Mouse (Mus musculus) regulatory T cell (primary cell): ENCODE results near the gene Micall2.
"Not testable (repeated sequence)": the region's sequence is repeated elsewhere in the genome, so short reads cannot be mapped to it uniquely, and the experiment has no call there.

ENCODE experiments used
- in situ Hi-C: fragments of 300-600 bp; cut with MboI, MseI; formaldehyde crosslinking; loops from one replicate; pipeline ENCODE4 v1.15.1; 2025; ENCODE audit warnings: high pct_unique_total_duplicates

Micall2 gene

DNA sequence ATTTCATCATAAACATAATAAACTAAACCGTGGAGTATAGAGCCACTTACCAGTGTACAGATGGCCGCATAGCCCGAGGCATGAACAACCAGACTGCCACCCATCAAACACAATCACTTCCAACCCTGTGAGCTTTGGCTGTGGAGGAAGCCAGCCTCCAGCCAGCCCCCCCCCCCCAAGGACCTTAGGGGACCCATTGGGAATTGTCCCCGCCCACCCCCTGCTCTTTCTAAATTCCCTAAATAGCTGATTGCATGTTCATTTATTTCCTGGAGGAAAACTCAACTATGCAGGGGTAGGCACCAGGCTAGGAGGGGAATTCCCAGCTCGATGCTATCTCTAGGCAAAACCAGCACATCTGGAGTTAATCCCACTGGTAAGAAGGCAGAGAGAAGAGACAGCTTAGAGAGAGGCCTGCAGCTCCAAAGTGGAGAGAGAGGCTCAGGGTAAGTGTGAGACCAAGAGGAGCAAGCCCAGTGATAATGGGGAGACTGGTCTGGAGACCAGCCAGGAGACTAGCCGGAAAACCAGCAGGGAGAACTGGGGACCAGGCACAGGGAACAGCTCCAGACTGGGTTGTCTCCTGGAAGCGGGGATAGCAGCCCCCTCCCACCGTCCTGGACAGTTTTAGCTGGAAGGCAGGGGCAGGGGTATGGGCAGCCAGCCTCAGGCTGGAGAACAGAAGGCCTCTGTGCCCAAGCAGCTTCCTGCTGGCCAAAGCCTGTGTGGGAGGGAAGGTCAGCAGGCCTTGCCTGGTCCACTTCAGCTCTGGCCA lies 5.2 kb downstream of the Micall2 start:
- in situ Hi-C loops = no loop called here

DNA sequence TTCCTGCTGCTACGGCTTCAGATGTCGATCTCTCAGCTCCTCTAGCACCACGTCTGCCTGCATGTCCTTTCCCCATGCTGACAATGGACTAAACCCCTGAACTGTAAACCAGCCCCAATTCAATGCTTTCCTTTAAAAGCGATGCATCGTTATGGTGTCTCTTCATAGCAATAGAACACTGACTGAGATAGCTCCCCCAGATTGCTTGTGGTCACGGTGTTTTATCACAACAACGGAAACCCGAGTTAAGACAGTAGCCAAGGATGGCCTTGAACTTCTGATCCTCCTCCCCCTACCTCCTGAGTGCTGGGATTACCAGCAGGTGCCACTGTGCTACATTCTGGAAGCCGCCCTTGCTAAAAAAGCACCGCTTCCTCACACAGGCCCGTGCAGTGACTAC lies 8.9 kb downstream of the Micall2 start:
- in situ Hi-C loops = no loop called here

GRCm38 (mm10) chr5:139726186-139726585 lies 9.9 kb downstream of the Micall2 start:
- in situ Hi-C loops = no loop called here

- in situ Hi-C loops = no loop called here
Observed at GRCm38 (mm10) chr5:139724336-139725116, 11.6 kb downstream of the Micall2 start.

DNA sequence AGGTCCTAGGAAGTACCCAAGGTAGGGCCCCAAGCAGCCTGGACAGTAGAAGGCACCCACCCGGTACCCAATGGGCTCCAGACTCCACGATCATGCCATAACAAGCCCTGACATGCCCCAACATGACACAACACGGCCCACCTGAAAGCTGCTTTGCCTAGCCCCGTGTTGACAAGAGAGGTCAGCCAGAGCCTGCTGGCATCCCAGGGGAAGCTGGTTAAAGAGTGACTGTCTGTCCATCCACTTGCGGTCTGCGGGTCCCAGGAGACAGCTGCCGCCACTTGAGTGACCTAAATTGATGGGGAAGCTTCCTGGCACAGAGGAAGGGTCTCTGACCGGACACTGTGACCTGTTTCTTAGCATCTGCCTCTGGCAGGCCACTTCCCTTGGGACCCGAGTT lies 13.0 kb downstream of the Micall2 start:
- in situ Hi-C loops = no loop called here

DNA sequence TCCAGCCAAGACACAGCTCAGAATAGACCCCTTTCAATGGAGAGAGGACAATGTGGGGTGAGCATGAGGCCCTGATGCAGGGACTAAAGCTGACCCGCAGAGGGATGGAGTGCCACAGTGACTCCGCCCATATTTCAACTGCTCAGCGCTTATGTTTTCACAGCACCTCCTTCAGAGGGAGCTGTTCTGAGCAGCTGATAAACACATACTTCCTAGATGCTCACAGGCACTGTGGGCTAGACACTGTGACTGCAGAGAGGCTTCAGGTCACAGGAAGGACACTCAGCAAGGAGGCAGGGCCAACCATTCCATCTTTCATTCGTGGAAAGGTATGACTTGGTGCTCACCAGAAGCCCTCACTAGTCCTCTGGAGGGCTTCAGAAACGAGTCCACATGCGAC lies 13.4 kb downstream of the Micall2 start:
- in situ Hi-C loops = no loop called here

DNA sequence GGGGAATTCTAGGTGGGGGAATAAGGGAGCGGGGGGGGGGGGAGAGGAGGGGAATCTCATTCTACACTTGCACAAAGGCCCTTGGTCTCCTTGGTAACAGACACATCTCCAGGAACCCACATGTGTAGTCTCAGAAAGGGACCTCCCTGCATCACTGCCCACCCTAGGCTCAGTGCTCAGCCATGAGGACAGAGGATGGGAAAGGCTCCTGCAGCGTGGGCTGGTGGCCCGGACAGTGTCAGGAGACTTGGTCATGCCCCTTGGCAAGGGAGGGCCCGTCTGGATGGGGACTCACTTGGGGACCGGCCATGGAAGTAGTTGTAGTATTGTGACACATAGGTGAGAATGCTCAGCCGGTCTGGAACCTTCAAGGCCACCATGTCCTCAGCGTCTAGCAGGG lies 17.2 kb downstream of the Micall2 start:
- in situ Hi-C loops = no loop called here

- in situ Hi-C loops = no loop called here
Observed at GRCm38 (mm10) chr5:139718540-139718939, 17.6 kb downstream of the Micall2 start.

- in situ Hi-C loops = no loop called here
Observed at GRCm38 (mm10) chr5:139717723-139718122, 18.4 kb downstream of the Micall2 start.

DNA sequence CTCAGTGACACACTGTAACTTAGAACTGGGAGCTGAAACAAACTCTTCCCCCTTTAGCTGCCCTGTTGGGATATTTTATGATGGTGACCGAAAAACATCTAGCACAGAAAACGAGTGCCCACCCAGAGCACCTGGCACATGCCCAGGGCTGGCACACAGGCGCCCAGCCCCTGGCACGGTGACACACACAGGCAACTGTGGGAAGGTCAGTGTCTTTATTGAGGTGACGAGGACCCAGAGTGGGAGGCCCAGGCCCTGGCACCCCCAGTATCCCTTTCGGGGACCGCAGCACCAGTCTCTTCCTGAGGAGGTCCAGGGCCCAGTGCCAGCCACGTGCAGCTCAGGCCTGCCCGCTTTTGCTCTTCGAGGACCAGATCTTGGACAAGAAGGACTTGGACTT lies 29.6 kb downstream of the Micall2 start:
- in situ Hi-C loops = no loop called here

- in situ Hi-C loops = no loop called here
Observed at GRCm38 (mm10) chr5:139702905-139703304, 33.2 kb downstream of the Micall2 start.

DNA sequence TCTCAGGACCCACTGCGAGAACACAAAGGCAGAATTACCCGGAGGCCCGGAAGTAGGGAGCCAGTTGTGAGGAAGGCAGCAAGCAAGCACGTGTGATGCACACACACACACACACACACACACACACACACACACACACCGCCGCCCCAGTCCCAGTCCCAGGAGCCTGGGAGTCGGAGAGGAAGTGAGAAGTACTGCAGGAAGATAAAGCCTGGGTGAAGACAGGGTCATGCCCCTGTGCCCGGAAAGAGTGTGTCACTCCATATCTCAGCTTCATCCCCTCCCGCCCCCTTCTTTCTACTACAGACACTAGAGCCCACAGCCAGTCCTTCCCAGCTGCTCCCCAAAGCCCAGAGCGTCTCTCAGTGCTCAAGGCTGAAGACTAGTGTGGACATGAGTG lies 33.9 kb downstream of the Micall2 start:
- in situ Hi-C loops = no loop called here

GRCm38 (mm10) chr5:139696954-139697353 lies 39.2 kb downstream of the Micall2 start:
- in situ Hi-C loops = no loop called here

DNA sequence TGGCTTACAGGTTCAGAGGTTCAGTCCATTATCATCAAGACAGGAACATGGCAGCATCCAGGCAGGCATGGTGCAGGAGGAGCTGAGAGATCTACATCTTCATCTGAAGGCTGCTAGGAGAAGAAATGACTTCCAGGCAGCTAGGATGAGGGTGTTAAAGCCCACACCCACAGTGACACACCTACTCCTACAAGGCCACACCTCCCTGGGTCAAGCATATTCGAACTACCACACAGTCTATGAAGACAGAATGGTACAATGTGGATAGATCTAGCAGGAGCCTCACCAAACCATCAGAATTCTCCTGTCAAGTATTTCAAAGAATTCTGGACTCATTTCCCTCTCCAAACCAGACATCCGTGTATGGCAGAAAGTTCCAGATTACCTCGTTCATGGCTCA lies 40.3 kb downstream of the Micall2 start:
- in situ Hi-C loops = not testable (repeated sequence)

DNA sequence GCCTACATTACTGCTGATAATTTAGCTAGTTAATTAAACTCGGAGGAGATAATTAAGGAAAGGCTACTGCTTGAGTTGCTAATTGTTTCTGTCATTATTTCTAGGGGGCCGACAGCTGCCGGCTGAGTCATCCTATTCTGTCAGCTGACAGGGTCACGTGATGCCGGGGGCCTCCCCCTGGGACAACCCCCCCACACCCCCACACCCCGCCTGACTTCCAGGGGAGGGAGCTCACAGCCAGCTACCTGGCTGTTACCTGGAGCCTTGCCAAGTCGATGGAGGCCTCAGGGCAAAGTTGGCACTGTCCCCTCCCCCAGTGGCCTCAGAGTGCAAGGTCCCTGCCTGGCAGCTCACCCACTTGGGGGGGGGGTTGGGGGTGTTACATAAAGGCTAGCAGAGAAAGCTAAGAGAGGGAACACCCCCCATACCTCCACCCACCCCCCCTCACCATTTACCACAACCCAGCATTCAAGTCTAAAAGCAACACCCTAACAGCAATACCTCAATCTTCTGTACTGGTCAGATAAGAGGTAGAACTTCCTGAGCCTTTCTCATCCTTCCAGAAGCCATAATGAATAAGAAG lies 41.1 kb downstream of the Micall2 start:
- in situ Hi-C loops = no loop called here

DNA sequence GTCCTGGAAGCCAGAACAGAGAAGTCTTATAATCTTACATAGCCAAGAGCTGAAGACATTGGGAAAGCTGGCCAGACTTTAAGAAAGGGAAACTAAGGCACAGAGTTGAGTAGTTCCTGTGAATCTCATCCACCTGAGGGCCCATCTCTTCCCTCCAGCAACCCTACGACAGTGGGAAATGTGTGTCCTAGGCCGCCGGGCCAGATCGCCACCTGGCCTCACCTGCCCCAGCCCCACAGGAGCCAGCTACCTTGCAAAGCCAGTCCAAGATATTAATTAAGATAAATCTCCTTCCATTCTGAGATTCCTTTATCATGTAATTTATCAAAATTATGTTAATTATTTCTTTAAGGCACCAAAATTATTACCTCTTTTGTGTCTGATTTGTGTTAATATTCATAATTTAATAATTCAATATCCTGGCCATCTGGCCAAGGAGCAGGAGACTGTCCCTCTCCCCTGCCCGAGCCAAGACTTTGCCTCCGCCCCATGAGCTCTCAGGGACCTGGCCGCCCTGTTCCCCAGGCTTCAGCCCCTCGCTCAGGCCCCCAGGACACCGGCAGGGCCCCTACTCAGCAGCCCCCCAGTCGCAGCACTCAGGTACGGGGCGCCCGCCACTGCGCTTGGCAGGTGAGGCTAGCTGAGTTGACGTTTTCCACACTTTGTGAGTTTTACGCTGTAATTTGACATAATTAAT lies 41.7 kb downstream of the Micall2 start:
- in situ Hi-C loops = no loop called here

DNA sequence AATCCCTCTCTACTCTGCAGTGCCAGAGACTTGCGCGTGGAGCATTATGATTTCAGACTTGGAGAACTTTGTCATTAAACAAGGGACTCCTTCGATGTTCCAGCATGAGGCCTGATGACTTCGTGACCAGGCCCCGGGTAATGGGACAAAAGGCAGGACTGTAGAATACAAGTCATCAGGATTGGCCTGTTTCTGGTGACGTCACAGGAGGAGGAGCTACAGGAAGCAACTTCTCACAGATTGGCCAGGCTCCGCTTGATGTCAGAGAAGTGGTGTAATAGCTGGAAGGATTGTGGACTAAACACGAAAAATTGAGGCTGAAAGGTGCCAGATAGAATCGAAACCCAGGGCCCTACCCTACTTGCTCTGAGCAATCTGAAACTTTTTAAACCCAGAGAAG lies 45.3 kb downstream of the Micall2 start:
- in situ Hi-C loops = no loop called here

DNA sequence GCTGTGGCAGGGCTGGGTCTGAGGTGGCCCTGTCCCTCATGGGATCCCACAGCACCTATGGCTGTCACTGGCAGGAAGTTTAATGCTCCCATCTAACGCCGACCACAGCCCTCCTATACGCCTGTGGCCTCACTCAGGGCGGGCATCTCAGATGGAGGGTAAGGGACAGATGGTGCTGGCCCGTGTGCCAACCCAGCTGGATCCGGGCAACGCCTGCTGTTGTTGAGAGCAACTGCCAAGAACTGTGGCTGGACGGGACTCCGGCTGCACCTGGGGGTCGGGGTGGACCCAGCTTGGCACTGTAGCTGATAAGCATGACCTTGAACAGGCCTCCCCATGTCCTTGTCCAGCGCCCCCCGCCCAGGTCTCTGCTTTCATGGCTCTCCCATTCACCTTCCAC lies 47.8 kb downstream of the Micall2 start:
- in situ Hi-C loops = no loop called here

DNA sequence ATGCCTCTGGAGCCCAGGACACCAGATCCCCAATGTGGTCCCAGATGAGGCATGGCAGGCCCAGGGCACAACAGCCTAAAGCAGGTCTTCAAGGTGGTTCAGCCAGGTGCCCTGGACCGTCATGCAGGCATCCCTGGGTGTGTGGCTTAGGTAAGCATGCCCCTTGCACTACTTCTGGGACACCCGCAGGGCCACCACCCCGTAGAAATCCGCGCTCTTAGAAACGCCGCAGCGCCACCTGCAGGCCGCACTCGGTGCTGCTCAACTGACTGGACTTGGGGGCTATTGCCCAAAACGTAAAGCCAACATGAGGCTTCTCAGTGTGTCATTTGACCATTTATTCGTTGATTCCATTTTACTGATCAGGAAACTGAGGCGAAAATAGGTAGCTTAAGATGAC lies 48.5 kb downstream of the Micall2 start:
- in situ Hi-C loops = no loop called here

DNA sequence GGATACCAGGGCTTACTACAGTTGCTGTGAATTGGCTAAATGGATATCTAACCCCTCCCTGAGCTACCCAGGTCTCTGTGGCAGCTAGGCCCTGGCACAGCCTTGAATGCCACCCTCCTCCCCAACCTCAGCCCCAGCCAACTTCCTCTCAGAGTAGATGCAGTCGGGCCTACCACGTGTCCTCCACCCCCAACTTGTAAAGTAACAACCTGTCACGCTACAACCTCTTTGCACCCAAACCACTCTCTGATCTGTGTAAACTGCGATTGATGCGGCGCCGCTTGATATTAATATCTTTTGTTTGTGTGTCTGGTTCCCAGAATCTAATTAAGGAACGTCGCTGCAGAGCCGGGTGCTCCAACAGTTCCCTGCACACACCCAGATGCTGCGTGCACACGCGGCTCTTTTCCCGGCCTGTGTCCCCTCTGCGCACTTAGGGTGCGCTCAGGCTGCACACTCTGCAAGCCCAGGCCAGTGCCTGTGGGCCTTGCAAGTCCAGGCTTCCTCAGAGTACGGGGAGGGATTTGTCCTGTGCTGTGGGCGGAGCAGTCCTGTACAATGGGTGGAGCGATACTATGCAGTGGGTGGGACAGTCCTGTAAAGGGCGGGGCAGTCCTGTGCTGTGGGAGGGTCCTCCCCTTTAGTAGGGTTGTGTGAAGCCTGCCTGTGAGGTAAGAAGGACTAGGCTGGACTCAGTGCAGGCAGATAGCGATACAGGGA lies 49.4 kb downstream of the Micall2 start:
- in situ Hi-C loops = no loop called here

GRCm38 (mm10) chr5:139683228-139683627 lies 52.9 kb downstream of the Micall2 start:
- in situ Hi-C loops = loop anchor here (5.0 kb wide), 1 partner anchor 86 kb away; no protein-coding TSS in a partner anchor
